Mouse (Mus musculus): Measurements from ENCODE around the gene Gpt2.

GRCm38 (mm10) chr8:85526105-85526504, 33.7 kb downstream of the Gpt2 start:
- TF ChIP-seq CTCF (IDR thresholded peaks at IDR 0.05; ENCODE audit: low read depth, low read length) (peak; percentile 83), GATA1 (IDR thresholded peaks at IDR 0.05; ENCODE audit: borderline replicate concordance, low read length) (no peak)
